Mouse (Mus musculus): ENCODE results near the gene Ccdc34.

The Ccdc34 gene

GRCm38 (mm10) chr2:110222793-110223192 is 205.2 kb downstream of the Ccdc34 start:
- no peak for DNase-seq
